Mouse (Mus musculus) forebrain, embryonic 12.5 days (tissue): ENCODE measurements around the gene Ilkap. TPM values are rescaled to one million over a fixed set of nuclear protein-coding genes. Genes with fewer than 3 reads are reported as not detected.

Experiments used
- ATAC-seq: fragments of 200-750 bp; cut with Nextera tagmentation; 2 replicates; pipeline ENCODE4 v1.8.0; 2017; ENCODE audit warnings: moderate TSS enrichment; ENCODE audit not compliant: low FRiP score
- H3K27ac ChIP-seq: fragments of 300-500 bp; sonication (generic); 2 replicates; pipeline ENCODE4 v1.5.1; 2016; ENCODE audit warnings: mild to moderate bottlenecking
- H3K27me3 ChIP-seq: fragments of 300-500 bp; sonication (generic); 2 replicates; pipeline ENCODE4 v1.6.1; 2016; ENCODE audit warnings: mild to moderate bottlenecking
- H3K36me3 ChIP-seq: fragments of 300-500 bp; sonication (generic); replicated peaks from 2 replicates; pipeline ENCODE4 v1.6.1; 2016; ENCODE audit warnings: mild to moderate bottlenecking
- H3K4me1 ChIP-seq: fragments of 300-500 bp; sonication (generic); 2 replicates; pipeline ENCODE4 v1.6.1; 2016
- H3K4me2 ChIP-seq: fragments of 300-500 bp; sonication (generic); 2 replicates; pipeline ENCODE4 v1.6.1; 2016; ENCODE audit warnings: mild to moderate bottlenecking, moderate library complexity
- H3K4me3 ChIP-seq: fragments of 300-500 bp; sonication (generic); replicated peaks from 2 replicates; pipeline ENCODE4 v1.5.1; 2016; ENCODE audit warnings: mild to moderate bottlenecking
- H3K9ac ChIP-seq: fragments of 300-500 bp; sonication (generic); 2 replicates; pipeline ENCODE4 v1.6.1; 2016; ENCODE audit warnings: mild to moderate bottlenecking
- H3K9me3 ChIP-seq: fragments of 300-500 bp; sonication (generic); 2 replicates; pipeline ENCODE4 v1.6.1; 2016
- WGBS: fragments of 180-500 bp; shearing (Covaris S2); methylation state at CpG from one replicate; pipeline ENCODE4 v1.1.7; 2016; 5-methylcytosine and 5-hydroxymethylcytosine counted together
- polyA plus RNA-seq: library from polyadenylated mRNA; unstranded; fragments of >200 nt; fragmentation: Nextera tagmentation; extraction: Ambion mirVana; gene quantifications from 2 replicates; pipeline ENCODE4 v1.2.1, GENCODE M21; 2016

Gene Ilkap
- polyA plus RNA-seq, 1 experiment from 2014 or later = 163 TPM

DNA sequence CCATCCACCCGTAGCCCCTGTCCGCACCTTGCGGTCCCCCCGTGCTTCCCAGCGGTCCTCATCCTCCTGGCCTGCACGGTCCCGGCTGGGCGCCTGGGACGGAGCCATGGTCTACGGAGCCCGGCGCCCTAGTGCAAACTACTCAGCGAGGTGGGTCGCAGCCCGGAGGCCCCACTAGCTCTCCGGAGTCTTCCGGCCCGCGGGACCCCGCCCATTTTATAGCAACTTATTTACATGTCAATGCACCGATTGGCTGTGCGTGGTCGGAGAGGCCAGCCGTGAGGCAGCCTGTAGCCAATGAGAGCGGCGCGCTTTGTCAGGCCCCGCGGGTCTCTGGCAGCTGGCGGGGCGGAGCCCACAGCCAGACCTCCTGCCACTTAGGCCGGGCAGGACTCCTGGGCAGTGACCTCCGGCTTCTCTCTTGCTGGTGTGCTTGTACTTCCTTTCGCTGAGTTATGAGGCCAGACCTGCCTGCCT lies 14.5 kb upstream of the Ilkap start:
- Histone ChIP-seq H3K4me3 (peak overlapping the region; percentile 79), H3K27me3 (no peaks in the 10 kb centered on the region), H3K9me3 (no peaks in the 10 kb centered on the region), H3K4me1 (peaks cover 55% of the 10 kb centered on the region), H3K4me2 (peak overlapping the region; percentile 69), H3K36me3 (peaks cover 4% of the 10 kb centered on the region; the same call in 1 of the 2 replicates), H3K27ac (peak overlapping the region; percentile 95), H3K9ac (peak overlapping the region; percentile 76)
- peak; percentile 94 for ATAC-seq
- 0% methylated on average over 34 of the region's 34 CpGs for WGBS

DNA sequence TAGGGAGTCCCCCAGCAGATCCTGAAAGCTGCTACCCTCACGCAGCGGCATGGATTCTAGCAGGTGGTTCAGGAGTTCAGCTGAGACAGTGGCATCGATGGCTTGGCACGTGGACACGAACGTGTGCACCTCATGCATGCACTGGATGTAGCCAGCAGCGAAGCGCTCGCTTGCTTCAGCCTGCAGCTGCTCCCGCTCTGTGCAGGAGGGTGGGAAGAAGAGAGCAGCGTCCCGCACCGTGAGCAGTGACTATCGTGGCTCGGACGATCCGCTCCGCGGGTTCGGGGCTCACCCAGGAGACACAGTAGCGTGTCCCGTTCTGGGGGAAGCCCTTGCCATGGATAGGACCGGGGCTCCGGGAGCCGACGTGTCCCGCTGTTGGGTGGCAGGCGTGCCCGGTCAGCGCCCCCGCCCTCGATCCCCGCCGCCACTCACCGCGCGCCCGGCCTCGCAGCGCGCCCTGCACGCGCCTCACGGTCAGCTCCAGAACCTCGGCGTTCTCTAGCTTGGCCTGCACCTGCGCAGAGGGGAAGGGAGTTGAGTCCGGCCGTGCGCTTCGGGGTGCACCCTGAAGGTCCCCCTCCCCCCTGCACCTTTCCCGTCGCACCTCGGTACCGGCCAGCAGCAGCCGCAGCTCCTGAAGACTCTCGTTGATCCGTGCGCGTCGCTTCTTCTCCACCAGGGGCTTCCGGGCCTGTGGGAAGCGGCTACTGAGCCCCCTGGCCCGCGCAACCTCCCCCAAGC lies 13.8 kb upstream of the Ilkap start:
- Histone ChIP-seq H3K9me3 (no peaks in the 10 kb centered on the region), H3K4me1 (peaks cover 55% of the 10 kb centered on the region), H3K9ac (peak overlapping the region; percentile 76), H3K36me3 (peaks cover 3% of the 10 kb centered on the region; the same call in 1 of the 2 replicates), H3K27me3 (no peaks in the 10 kb centered on the region), H3K4me2 (peak overlapping the region; percentile 69), H3K4me3 (peak overlapping the region; percentile 79), H3K27ac (peak overlapping the region; percentile 95)
- ATAC-seq = 0 out of 2 replicates have a peak, but pooled peaks have one; percentile 4
- 3% methylated on average over 62 of the region's 65 CpGs for WGBS

DNA sequence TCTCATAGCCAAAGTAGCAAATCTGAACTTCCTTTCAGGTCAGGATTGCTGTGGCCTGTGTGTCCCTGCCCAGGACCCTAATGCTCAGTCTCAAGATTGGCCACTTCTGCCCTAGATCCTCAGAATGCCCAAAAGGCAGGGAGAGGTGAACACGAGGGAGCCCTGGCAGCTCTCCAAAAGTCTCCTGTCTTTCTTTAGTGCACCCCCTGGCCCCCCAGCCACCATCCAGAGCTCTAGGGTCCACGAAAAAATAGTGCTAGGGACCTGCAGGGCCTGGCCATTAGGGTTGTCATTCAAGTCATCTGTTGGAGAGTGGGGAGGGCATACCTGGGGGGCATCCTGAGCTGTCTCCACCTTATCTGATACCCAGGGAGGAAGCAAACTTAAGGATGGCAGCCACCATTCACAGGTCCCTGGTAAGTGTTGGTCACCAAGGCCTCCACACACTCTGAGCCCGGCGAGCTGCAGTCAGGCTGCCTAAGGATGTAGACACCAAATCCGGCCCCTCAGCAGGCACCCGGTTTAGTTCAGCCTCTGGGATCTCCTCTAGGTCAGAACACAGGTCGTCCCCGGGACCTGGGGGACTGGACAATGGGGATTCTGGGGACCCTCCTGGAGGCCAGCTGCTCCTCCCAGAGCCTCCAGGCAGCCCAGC lies 13.1 kb upstream of the Ilkap start:
- H3K27me3 ChIP-seq = no peaks in the 10 kb centered on the region
- H3K4me3 ChIP-seq = peak overlapping the region; percentile 79
- no peaks in the 10 kb centered on the region for H3K9me3 ChIP-seq
- H3K4me2 ChIP-seq = peak overlapping the region; percentile 69
- WGBS = 53% methylated on average over 8 of the region's 8 CpGs
- peaks cover 53% of the 10 kb centered on the region for H3K4me1 ChIP-seq
- H3K36me3 ChIP-seq = peaks cover 3% of the 10 kb centered on the region; the same call in 1 of the 2 replicates
- peak overlapping the region; percentile 76 for H3K9ac ChIP-seq
- ATAC-seq = no peak
- 0 out of 2 replicates have a peak overlapping the region, but pooled peaks have one; percentile 36 for H3K27ac ChIP-seq

DNA sequence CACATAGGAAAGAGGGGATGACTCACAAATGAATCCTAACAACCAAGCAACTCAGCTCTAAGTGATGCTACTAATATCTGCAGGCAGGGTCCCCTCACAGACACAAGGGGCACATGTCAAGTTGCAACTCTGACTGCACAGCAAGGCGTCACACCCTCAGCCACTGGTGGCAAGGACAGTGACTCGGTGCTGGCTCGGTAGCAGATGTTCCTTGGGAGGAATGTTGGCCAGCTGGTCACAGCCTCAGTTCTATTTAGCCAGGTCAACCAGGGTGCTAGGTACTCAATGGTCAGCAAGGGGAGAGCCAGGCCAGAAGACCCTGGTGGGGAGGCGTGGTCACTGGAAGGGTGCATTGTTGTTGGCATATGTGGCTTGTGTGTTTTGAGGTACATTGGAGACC lies 9.2 kb upstream of the Ilkap start:
- Histone ChIP-seq H3K9me3 (no peaks in the 10 kb centered on the region), H3K9ac (no peak overlapping the region), H3K36me3 (peaks cover 3% of the 10 kb centered on the region; the same call in 1 of the 2 replicates), H3K4me2 (no peak overlapping the region), H3K4me1 (peaks cover 20% of the 10 kb centered on the region), H3K27ac (no peak overlapping the region), H3K27me3 (peaks cover 8% of the 10 kb centered on the region; the same call in 1 of the 2 replicates), H3K4me3 (no peak overlapping the region)
- WGBS = 90% methylated on average over 4 of the region's 4 CpGs
- no peak for ATAC-seq

DNA sequence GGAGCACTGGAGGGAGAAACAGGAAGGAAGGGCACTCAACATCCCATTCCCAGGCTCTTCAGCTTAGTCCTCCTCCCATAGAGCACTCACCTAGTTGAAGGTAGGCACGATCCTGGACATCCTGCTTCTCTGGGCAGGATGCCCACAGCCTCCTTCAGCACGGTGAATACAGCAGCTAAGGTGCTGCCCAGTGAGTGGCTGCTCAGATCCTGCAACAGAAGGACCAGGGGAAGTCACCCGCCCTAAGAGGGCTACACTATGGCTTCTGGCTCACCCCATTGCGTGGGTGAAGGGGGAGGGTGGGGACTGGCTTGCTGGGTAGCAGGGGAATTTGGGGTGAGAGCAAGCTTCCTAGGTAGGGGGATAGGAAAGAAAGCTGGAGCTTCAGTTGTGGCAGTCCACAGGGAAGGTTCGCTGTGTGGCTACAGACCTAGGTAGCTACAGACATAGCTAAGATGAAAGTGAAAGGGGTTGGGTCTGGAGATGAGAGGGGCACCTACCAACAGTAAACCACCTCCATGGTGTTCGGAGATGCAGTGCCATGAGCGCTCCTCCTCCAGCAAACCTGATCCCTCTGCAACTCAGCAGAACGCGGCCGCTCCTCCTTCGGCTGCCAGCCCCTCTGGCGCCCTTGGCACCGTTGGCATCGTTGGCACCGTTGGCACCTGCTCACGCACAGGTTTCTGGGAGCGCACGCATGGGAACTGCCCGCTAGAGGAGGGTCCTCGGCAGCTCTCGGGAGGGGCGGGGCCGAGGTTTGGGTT lies 7.0 kb upstream of the Ilkap start:
- no peaks in the 10 kb centered on the region for H3K36me3 ChIP-seq
- H3K4me2 ChIP-seq = no peak overlapping the region
- no peak for ATAC-seq
- no peak overlapping the region for H3K4me3 ChIP-seq
- H3K27me3 ChIP-seq = peaks cover 13% of the 10 kb centered on the region
- 63% methylated on average over 23 of the region's 23 CpGs for WGBS
- H3K27ac ChIP-seq = no peak overlapping the region
- H3K9me3 ChIP-seq = no peaks in the 10 kb centered on the region
- H3K9ac ChIP-seq = no peak overlapping the region
- H3K4me1 ChIP-seq = peaks cover 1% of the 10 kb centered on the region; the same call in 1 of the 2 replicates

DNA sequence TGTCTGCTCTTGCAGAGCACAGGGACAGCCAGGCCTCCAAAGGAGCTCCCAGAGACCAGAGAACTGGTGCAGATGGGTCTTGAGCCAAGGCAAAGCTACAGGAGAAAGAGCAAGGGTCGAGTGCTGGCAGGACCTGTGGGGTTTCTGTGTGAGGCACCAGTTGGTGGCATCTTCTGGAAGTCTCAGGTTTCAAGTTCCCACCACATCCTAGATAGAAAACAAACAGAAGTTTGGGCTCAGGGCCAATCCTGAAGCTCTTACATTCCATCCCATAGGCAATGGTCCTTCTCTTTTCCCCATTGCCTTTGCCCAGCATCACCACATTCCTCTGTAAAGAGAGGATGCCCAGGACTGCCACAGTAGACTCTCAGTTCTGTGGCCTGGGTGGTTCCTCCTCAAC lies 6.4 kb upstream of the Ilkap start:
- H3K9ac ChIP-seq = no peak overlapping the region
- H3K27me3 ChIP-seq = peaks cover 13% of the 10 kb centered on the region
- H3K9me3 ChIP-seq = no peaks in the 10 kb centered on the region
- H3K4me1 ChIP-seq = no peaks in the 10 kb centered on the region
- H3K4me3 ChIP-seq = no peak overlapping the region
- H3K27ac ChIP-seq = no peak overlapping the region
- no peak for ATAC-seq
- H3K36me3 ChIP-seq = no peaks in the 10 kb centered on the region
- no peak overlapping the region for H3K4me2 ChIP-seq
- WGBS = 42% methylated on average over 1 of the region's 1 CpGs

DNA sequence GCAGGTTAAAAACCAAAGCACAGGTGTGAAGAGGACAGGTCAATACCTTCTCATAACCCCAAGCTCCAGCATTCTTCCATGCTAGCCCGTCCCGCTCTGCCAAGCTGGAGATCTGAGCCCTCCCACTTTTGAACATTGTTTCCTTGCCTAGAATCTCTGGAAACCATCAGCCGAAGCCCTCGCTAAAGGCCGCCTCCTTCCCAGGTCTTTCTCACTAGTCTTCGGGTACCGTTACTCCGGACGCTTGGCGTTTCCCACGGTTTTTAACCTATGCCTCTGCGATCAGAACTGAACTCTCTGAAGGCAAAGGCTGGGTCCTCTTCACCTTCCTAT lies 722 bp downstream of the Ilkap start:
- H3K27ac ChIP-seq = peak overlapping the region; percentile 87
- H3K36me3 ChIP-seq = peaks cover 19% of the 10 kb centered on the region

DNA sequence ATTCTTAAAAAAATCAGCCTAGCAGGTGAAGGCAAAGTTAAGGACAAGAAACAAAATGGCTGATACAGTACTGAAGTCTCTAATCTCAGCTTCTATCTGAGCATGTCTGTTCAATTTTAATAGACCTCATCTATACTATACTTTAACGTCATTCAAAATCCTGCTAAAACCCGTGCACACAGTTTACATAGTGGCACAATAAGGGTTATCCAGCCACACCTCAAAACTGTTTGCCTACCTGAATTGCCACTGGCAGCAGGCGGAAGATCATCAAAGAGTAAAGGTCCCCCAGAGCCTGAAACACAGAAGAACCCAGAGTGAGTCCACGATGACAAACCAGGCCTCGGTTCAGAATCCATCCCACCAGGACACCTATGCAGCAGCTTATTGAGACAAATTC lies 8.2 kb downstream of the Ilkap start:
- H3K4me1 ChIP-seq = peaks cover 8% of the 10 kb centered on the region; the same call in 1 of the 2 replicates
- no peak overlapping the region for H3K9ac ChIP-seq
- H3K4me3 ChIP-seq = no peak overlapping the region
- 92% methylated on average over 5 of the region's 5 CpGs for WGBS
- H3K4me2 ChIP-seq = no peak overlapping the region
- H3K27ac ChIP-seq = no peak overlapping the region
- no peaks in the 10 kb centered on the region for H3K9me3 ChIP-seq
- H3K36me3 ChIP-seq = peaks cover 83% of the 10 kb centered on the region
- no peaks in the 10 kb centered on the region for H3K27me3 ChIP-seq
- no peak for ATAC-seq

More for the DNA sequence above, 722 bp downstream of the Ilkap start:
- no peaks in the 10 kb centered on the region for H3K9me3 ChIP-seq
- ATAC-seq = no peak
- WGBS = under 1% methylated on average over 12 of the region's 12 CpGs
- H3K4me2 ChIP-seq = peak overlapping the region; percentile 78
- peaks cover 31% of the 10 kb centered on the region for H3K4me1 ChIP-seq
- H3K9ac ChIP-seq = peak overlapping the region; percentile 96
- peak overlapping the region; percentile 88 for H3K4me3 ChIP-seq
- H3K27me3 ChIP-seq = peaks cover 5% of the 10 kb centered on the region; the same call in 1 of the 2 replicates

DNA sequence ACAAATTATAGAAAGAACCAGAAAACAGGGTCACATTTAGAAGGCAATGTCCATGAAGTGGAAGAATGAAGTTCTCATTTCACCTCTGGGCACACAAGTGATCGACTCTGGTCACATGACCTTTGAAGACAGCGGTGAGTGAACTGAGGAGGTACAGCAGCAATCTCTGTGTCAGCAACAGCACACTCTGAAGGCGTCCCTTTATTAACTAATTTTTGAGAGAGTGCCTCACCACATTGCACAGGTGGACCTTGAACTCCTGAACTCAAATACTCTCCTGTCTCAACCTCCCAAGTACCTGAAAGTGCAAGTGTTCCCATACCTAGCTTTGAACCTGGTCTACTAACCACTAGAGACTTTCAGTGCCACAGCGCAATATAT lies 17.5 kb downstream of the Ilkap start:
- Histone ChIP-seq H3K9ac (no peak overlapping the region), H3K4me3 (no peak overlapping the region), H3K27ac (no peak overlapping the region), H3K4me1 (no peaks in the 10 kb centered on the region), H3K4me2 (no peak overlapping the region), H3K36me3 (peaks cover 94% of the 10 kb centered on the region), H3K9me3 (no peaks in the 10 kb centered on the region), H3K27me3 (no peaks in the 10 kb centered on the region)
- ATAC-seq = no peak
- 95% methylated on average over 4 of the region's 4 CpGs for WGBS

DNA sequence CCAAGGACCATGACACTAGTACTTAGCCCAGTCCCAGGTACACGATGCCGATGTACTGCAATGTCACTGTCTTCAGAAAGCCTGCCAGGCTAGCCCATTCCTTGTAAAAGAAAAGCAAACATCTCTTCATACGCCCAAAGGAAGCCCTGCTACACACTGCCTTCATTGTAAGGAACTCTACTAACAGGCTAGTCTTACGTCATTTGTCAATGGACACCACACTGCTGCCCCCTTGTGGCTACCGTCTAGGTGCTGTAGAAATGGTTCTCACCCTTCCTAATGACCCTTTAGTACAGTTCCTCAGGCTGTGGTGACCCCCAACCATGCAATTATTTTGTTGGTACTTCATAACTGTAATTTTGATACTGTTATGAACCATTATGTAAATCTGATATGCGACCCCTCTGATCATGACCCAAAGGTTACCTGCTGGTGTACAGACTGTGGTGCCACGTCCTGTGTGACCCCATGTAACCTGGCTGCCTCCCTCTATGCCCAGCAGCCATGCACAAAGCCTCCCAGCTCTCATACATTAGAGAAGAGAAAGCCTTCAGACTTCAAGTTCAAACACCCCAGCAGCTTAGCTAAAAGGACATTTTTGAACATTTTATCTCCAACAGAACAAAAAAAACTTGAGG lies 18.0 kb downstream of the Ilkap start:
- Histone ChIP-seq H3K4me1 (no peaks in the 10 kb centered on the region), H3K36me3 (peaks cover 95% of the 10 kb centered on the region), H3K9ac (no peak overlapping the region), H3K4me3 (no peak overlapping the region), H3K9me3 (no peaks in the 10 kb centered on the region), H3K4me2 (no peak overlapping the region), H3K27me3 (no peaks in the 10 kb centered on the region), H3K27ac (no peak overlapping the region)
- ATAC-seq = 0 out of 2 replicates have a peak, but pooled peaks have one; percentile 4
- WGBS = 63% methylated on average over 7 of the region's 7 CpGs

DNA sequence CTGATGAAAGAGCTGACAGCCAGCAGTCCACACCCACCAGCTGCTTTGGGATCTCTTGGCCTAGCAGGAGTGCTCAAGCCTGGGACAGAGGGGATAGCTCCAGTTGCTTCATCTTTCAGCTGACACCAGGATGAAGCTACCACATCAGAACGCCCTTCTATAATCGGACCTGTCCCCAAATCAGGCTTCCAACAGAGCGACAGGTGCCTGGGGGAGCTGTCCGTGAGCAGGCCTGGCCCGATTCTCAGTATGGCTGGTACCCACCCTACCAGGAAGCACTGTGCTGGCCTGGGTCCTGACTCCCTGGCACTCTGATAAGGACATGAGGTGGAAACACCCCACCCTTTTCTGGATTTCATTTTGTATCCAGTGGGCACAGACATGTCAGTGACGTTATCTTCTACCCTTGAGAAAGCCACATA lies 25.2 kb downstream of the Ilkap start:
- no peak for ATAC-seq
- 95% methylated on average over 6 of the region's 6 CpGs for WGBS
- Histone ChIP-seq H3K27ac (no peak overlapping the region), H3K4me3 (no peak overlapping the region), H3K4me2 (no peak overlapping the region), H3K4me1 (no peaks in the 10 kb centered on the region), H3K9ac (no peak overlapping the region), H3K36me3 (peaks cover 88% of the 10 kb centered on the region), H3K27me3 (no peaks in the 10 kb centered on the region), H3K9me3 (no peaks in the 10 kb centered on the region)

DNA sequence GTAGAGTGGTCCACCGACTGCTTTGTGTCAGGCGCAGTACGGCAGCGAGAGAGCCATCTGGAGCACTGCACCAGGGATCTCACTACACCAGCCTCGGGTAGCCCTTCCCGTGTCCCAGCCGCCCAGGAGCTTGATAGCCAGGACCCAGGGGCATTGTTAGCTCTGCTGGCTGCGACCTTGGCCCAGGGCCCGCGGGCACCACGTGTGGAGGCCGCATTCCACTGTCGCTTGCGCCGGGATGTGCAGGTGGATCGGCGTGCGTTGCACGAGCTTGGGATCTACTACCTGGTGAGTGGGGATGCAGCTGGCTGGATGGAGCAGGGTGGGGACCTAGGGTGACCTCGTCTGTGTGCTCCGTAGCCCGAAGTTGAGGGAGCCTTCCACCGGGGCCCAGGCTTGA lies 28.6 kb downstream of the Ilkap start:
- Histone ChIP-seq H3K9me3 (no peaks in the 10 kb centered on the region), H3K4me1 (peaks cover 12% of the 10 kb centered on the region), H3K4me3 (no peak overlapping the region), H3K9ac (no peak overlapping the region), H3K27ac (no peak overlapping the region), H3K4me2 (no peak overlapping the region), H3K27me3 (peaks cover 23% of the 10 kb centered on the region), H3K36me3 (peaks cover 54% of the 10 kb centered on the region)
- 90% methylated on average over 23 of the region's 23 CpGs for WGBS
- no peak for ATAC-seq
